Mouse (Mus musculus) bone marrow macrophage, adult 2 months (primary cell): ENCODE data around the gene Spaca9. TPM values are rescaled to one million over a fixed set of nuclear protein-coding genes. Genes with fewer than 3 reads are reported as not detected.

Experiments
- H3K27ac ChIP-seq: 2 replicates; pipeline ENCODE4 v1.5.1; 2012; ENCODE audit warnings: low read depth, low read length; ENCODE audit not compliant: insufficient read depth
- H3K4me1 ChIP-seq: 2 replicates; pipeline ENCODE4 v1.6.1; 2012; ENCODE audit warnings: low read length; ENCODE audit not compliant: control insufficient read depth, insufficient read depth
- H3K4me3 ChIP-seq: 2 replicates; pipeline ENCODE4 v1.5.1; 2012; ENCODE audit warnings: mild to moderate bottlenecking, low read length, moderate library complexity; ENCODE audit not compliant: insufficient read depth
- CTCF ChIP-seq: IDR thresholded peaks from 2 replicates; pipeline ENCODE4 v1.5.1; 2012; ENCODE audit warnings: low read depth, mild to moderate bottlenecking, low read length, moderate library complexity
- POLR2A ChIP-seq: IDR thresholded peaks from 2 replicates; pipeline ENCODE4 v1.6.1; 2012; ENCODE audit warnings: mild to moderate bottlenecking, low read depth, low read length, borderline replicate concordance
- polyA plus RNA-seq: library from polyadenylated mRNA; stranded (reverse); fragments of >200 nt; gene quantifications from 2 replicates; pipeline ENCODE4 v1.2.4, GENCODE M21; 2012; ENCODE audit not compliant: missing spikeins, insufficient read depth, insufficient read length

Gene Spaca9
- polyA plus RNA-seq, 1 experiment, result 4.8 TPM

GRCm38 (mm10) chr2:28722419-28722818 lies 22.9 kb upstream of the Spaca9 start:
- Histone ChIP-seq H3K4me3 (no peak overlapping the region), H3K27ac (no peak overlapping the region), H3K4me1 (peaks cover 9% of the 10 kb centered on the region)
- TF ChIP-seq POLR2A (no peak), CTCF (no peak)

GRCm38 (mm10) chr2:28713036-28713435 lies 13.5 kb upstream of the Spaca9 start:
- no peaks in the 10 kb centered on the region; the same call in 1 of the 2 replicates for H3K4me1 ChIP-seq
- no peak overlapping the region for H3K27ac ChIP-seq
- no peak overlapping the region for H3K4me3 ChIP-seq
- TF ChIP-seq POLR2A (no peak), CTCF (no peak)

GRCm38 (mm10) chr2:28706787-28707186 lies 7.3 kb upstream of the Spaca9 start:
- no peak for TF ChIP-seq CTCF
- no peak for TF ChIP-seq POLR2A
- Histone ChIP-seq H3K4me3 (no peak overlapping the region), H3K4me1 (peaks cover 11% of the 10 kb centered on the region), H3K27ac (no peak overlapping the region)

GRCm38 (mm10) chr2:28706106-28706636 lies 6.6 kb upstream of the Spaca9 start:
- Histone ChIP-seq H3K4me1 (peaks cover 11% of the 10 kb centered on the region), H3K4me3 (no peak overlapping the region), H3K27ac (no peak overlapping the region)
- TF ChIP-seq CTCF (no peak), POLR2A (no peak)

GRCm38 (mm10) chr2:28701646-28702262 lies 2.2 kb upstream of the Spaca9 start:
- TF ChIP-seq POLR2A, result no peak
- TF ChIP-seq CTCF, result no peak
- Histone ChIP-seq H3K27ac (no peak overlapping the region), H3K4me3 (no peak overlapping the region), H3K4me1 (peaks cover 28% of the 10 kb centered on the region)

- no peak for TF ChIP-seq CTCF
- no peak for TF ChIP-seq POLR2A
- peak overlapping the region; percentile 6; the same call in 1 of the 2 replicates for H3K4me3 ChIP-seq
- peaks cover 25% of the 10 kb centered on the region for H3K4me1 ChIP-seq
- H3K27ac ChIP-seq, result peak overlapping the region; percentile 95
Measured at GRCm38 (mm10) chr2:28698566-28698965, 961 bp downstream of the Spaca9 start.

GRCm38 (mm10) chr2:28692692-28693091 lies 6.8 kb downstream of the Spaca9 start:
- TF ChIP-seq CTCF, result no peak
- Histone ChIP-seq H3K27ac (no peak overlapping the region), H3K4me1 (peaks cover 6% of the 10 kb centered on the region), H3K4me3 (no peak overlapping the region)

DNA sequence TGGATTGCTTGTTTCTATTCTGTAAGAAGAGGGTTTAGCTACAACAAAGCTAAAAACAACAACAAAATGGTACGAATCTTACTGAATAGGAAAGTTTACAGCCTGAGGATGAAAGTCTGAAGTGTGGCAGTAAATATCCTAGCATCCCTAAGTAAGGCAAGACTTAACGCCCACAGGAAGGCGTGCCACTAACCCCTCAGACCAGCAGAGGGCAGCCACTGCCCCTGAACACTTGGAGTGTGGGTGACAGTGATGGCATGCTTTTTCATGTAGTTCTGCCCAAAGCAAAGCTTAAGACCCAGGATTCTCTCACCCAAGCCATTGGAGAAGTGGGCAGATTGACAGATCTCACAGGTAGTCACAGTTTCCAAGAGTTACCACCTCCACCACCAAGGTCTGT lies 11.1 kb downstream of the Spaca9 start:
- no peak overlapping the region for H3K4me3 ChIP-seq
- no peaks in the 10 kb centered on the region for H3K4me1 ChIP-seq
- TF ChIP-seq CTCF (peak; percentile 46; the same call in 1 of the 2 replicates), POLR2A (no peak)
- H3K27ac ChIP-seq, result no peak overlapping the region

GRCm38 (mm10) chr2:28685895-28686294 lies 13.6 kb downstream of the Spaca9 start:
- Histone ChIP-seq H3K4me1 (peaks cover 12% of the 10 kb centered on the region), H3K4me3 (no peak overlapping the region)
- TF ChIP-seq POLR2A, result no peak
- no peak for TF ChIP-seq CTCF

GRCm38 (mm10) chr2:28681718-28682117 lies 17.8 kb downstream of the Spaca9 start:
- TF ChIP-seq CTCF, result no peak
- no peak for TF ChIP-seq POLR2A
- Histone ChIP-seq H3K4me1 (peaks cover 16% of the 10 kb centered on the region), H3K4me3 (no peak overlapping the region), H3K27ac (peak overlapping the region; percentile 48)

More at GRCm38 (mm10) chr2:28685895-28686294, 13.6 kb downstream of the Spaca9 start:
- no peak overlapping the region for H3K27ac ChIP-seq

DNA sequence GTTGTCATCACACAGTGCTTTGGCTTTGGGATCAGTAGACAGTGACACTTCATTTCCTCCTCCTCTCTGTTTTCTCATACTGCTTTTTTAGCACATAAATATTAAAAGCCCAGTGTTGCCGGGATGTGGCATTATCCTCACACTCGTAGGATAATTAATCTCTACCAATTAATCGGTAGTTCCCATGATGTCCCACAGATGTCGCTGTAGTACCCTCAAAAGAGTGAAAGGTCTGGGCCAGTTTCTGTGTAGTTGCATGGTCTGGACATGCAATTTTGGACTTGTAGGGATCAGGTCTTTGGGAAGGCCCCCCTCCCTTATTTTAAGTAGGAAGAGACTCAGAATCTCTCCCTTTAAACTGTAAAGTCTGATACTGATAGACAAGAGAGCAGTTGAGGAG lies 18.8 kb downstream of the Spaca9 start:
- Histone ChIP-seq H3K27ac (peak overlapping the region; percentile 48), H3K4me1 (peaks cover 16% of the 10 kb centered on the region), H3K4me3 (no peak overlapping the region)
- TF ChIP-seq POLR2A, result no peak
- no peak for TF ChIP-seq CTCF
